Mouse (Mus musculus): Measurements from ENCODE around the gene Tspyl1.

The Tspyl1 gene

GRCm38 (mm10) chr10:34307070-34307469, 25.1 kb downstream of the Tspyl1 start:
- DNase-seq: no peak

GRCm38 (mm10) chr10:34309915-34310685, 28.1 kb downstream of the Tspyl1 start:
- no peak for DNase-seq

- DNase-seq: no peak
These were observed 30.5 kb downstream of the Tspyl1 start for GRCm38 (mm10) chr10:34312536-34312935.

- DNase-seq: no peak
These were observed 34.7 kb downstream of the Tspyl1 start for GRCm38 (mm10) chr10:34316571-34317216.

GRCm38 (mm10) chr10:34317217-34317606, 35.2 kb downstream of the Tspyl1 start:
- no peak for DNase-seq

GRCm38 (mm10) chr10:34320809-34321208, 38.8 kb downstream of the Tspyl1 start:
- no peak for DNase-seq

GRCm38 (mm10) chr10:34326701-34327100, 44.7 kb downstream of the Tspyl1 start:
- no peak for DNase-seq

GRCm38 (mm10) chr10:34327144-34327543, 45.2 kb downstream of the Tspyl1 start:
- no peak for DNase-seq

- DNase-seq: no peak
These were observed 46.3 kb downstream of the Tspyl1 start for GRCm38 (mm10) chr10:34328310-34328709.

Measured in thymus, adult 18-20 months (tissue).